Mouse (Mus musculus) cerebellum, postnatal 14 days (tissue): ENCODE measurements around the gene Rtl1.
A peak's percentile ranks its signal among the peaks of the same experiment; 100 is the strongest.

Source experiments
- DNase-seq, 2 experiments: peaks; one replicate each; pipeline ENCODE4 v3.0.0; 2021; ENCODE audit warnings: mixed read lengths in 2 of 2

Rtl1 gene

DNA sequence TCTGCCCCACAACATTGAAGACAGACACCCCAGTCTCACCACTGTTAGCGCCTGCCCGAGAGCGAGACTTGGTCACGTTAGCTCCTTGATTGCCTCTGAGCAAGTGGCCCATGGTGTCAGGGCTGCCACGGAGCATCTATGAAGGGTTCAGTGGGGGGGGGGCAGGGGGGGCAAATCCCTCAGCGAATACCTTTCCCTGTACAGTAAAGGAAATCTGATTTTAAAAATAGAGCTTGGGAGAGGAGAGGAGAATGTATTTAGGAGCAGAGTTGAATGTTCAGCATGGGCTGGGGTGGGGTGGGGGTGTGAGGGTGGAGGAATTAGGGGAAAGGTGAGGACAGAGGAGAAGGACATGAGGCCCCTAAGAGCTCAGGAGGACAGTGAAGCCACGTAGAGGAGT, at the start of gene Rtl1:
TSS of gene Rtl1 (minus strand) at position 101 of the 400 bp plus-strand sequence.
- no peak for DNase-seq

DNA sequence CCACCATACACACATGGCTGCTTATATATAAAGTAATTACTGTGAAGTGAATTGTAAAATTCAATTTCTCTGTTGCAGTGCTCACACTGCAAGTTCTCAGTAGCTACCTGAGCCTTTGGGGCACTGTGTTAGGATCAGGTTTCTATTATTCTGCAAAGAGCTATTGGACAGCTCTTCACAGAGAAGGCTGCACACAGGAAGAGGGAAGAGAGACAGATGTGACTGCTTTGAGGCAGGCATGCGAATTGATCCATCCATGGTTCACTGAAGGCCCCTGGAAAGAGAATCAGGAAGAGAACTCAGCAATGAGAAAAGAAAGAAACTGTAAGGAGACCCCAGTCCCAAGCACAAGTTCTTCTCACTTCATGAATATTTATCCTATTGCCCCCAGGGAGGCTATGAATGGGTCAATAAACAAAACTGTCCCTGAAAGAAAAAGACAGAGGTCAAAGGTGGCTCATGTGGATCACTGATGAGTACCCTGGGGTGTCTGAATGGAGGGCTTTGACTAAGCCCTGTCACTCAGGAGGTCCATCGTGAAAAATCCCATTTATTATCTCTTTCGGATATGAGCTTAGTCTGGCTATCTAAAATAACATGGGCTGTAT, 40.5 kb upstream of the Rtl1 start:
- DNase-seq, result no peak

DNA sequence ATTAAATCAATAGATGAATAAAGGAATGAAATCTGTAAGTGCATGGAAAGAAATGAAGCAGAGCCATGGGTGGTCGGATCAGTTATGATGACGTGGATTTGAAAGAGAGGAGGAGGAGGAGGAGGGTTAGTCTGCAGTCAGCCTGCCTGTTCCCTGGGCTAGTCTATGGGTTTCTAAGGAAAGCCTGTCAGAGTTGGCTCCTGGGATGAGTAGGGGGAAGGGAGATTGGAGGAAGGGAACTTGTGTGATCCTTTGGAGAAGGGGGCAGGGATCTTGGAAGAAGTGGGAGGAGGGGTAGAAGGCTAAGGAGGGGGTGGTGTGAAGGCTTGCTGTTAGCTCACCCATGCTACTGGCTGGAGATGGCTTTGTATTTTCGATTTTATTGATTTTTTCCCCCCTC, 31.9 kb upstream of the Rtl1 start:
- no peak for DNase-seq

DNA sequence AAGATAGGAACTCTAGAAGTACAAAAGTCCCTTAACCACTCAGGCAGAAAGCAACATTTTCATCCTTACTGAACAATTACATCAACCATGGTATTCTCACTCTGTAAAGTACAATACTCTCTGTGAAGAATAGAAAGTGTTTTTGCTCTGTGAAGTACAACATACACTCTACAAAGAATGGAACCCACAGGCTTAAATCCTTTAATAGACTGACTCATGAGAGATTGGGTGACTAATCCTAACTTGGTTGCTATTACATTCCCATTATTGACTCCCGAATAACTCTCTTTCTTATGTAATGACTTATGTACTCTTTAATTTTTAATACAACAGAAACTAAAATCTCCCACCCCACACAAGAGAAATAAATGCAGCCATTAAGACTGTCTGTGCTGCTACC, 28.8 kb upstream of the Rtl1 start:
- DNase-seq, result no peak

DNA sequence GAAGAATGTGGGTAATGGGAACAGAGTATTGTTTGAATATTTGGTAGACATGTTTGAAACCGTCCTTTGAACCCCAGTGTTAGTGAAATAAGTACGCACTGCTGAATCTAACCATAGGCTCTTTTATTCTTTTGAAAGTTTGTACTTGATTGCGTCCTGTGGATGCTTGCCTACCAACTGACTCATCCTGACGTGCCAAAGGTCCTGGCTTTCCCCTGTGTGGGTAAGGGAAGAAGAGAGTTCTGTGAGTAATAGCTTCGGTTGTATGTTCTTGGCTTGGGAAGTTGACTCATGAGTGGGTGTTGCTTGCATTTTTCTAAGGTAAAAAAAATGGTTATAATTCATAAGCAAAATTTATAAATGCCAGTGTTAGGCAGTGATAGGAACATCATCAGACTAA, 26.8 kb upstream of the Rtl1 start:
- DNase-seq, result no peak

DNA sequence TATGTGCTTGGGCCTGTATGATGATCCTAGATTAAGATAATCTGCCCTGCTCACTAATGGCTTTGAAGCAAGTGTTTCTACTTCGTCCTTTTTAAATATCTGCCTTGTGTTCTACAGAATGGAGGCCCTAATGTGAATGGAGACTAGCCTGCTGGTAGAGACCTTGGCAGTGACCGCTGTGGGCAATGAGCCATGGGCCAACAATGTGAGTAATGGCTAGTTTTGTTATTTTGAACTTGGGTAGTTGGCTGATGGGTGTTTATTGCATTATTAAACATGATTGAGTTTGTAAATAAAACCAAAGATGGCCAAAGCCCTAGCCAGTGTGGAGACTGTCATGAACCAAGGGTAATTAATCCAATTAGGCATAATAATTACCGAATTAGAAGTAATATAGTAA, 20.1 kb upstream of the Rtl1 start:
- peak; percentile 29 to 33 for DNase-seq

DNA sequence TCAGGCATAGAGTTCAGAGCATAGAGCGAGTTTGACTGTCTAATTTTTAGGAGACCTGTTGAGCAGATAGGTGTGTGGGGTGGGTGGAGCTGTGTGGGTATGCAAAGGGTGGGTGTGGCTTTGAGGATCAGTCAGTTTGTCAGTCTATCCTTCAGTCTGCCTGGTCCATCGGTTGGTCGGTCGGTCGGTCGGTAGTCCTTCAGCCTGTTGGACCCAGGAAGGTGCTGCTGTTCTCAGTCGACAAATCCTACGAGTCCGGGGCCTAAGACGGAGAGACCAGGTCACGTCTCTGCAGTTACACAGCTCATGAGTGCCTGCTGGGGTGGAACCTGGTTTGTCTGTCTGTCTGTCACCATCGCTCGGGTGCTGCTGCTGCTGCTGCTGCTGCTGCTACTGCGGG, 17.9 kb upstream of the Rtl1 start:
- DNase-seq, result no peak

DNA sequence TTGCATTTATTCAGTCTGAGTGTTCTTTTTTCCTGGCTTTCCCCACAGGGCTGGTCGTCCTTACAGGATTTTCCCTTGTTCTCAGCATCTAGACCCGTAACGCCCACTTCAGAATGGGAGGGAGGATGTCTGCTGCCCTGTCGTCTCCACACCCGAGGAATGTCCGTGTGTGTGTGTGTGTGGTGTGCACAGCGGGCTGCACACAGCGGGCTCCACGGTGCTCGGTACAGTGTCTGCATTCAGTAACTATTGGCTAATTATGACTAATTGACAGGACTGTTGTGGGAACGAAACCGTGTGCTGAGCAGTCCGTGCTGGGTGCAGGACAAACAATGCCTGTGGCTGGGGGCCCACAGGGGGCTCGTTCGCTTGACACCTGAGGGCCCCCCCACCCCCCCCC, 17.0 kb upstream of the Rtl1 start:
- DNase-seq, result no peak

DNA sequence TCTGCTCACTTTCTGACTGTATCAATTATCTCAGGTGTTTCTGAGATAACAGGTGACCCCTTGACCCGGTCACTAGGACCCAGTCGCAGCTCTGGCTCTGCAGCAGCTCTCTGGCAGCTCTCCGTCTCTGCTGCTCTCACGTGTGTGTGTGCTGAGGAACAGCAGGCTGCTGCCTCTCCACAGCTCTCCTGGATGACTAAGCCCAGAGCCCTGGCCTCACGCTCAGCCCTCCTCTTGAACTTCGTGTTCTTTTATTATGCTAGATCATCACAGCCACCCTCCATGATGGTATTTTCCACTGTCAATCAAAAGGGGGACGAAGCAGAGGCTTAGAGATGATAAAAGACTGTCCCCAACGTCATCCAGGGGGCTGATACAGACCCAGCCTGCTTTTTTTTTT, 15.2 kb upstream of the Rtl1 start:
- no peak for DNase-seq

DNA sequence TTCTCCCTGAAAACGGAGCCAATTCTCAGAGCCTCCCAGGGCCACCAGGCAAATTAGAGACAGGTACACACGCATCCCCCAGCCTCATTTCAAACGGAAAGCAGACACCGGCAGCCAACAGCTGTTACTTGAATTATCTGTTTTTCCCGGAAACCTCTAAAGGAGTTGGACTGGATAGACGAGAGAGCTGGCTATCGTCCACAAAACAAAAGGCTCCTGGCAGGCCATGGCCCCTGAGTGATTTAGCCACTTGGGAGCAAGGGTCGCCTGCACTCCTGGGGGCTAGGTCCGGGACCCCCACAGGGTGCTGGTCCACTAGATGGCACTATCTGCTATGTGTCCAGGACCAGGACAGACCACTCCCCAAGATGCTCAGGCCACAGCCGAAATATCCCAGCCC, 14.3 kb upstream of the Rtl1 start:
- DNase-seq, result no peak

DNA sequence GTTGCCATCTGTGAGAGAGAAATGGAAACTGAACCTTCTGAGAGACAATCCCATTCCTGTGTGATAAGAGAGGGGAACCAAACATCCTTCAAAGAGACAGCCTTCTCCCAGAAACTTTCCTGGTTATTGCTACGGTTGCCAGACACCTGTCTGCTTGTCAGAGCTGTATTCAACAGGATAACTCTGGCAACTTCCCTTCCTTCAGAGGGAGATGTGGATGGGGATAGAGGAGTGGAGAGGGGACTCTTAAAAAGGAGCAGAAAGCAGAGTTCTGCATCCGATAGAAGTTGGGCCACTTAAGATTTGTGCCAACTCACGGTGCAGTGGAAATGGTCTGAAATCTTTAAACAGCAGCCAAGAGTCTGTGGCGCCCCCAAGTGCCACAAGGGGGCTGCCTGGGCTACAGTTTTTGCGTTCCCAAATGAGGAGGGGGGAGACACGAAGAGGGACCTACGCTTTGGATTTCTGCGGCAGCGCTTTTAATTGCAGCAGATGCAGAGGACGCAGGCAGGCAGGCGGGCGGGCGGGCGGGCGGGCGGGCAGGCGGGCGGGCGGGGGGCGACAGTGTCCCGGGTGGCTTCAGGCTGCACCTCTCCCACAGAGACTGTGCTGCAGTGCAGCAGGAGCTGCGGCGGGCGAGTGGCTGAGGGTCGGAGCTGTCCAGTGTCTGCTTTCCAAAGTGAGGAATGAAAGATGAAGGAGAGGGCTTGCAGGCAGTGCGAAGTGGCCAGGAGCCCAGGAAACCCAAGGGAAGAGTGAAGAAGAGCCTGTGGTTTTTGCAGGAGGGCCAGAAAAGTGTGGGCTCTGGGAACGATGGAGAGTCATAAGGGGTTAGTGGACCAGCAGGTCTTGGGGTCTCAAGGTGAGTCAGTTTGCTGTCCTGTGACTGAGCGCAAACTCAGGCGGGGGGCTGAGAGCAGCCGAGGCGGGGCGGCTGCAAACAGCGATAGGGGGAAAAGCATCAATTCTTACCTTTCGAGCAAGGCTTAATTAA, 12.6 kb upstream of the Rtl1 start:
- DNase-seq, result no peak

DNA sequence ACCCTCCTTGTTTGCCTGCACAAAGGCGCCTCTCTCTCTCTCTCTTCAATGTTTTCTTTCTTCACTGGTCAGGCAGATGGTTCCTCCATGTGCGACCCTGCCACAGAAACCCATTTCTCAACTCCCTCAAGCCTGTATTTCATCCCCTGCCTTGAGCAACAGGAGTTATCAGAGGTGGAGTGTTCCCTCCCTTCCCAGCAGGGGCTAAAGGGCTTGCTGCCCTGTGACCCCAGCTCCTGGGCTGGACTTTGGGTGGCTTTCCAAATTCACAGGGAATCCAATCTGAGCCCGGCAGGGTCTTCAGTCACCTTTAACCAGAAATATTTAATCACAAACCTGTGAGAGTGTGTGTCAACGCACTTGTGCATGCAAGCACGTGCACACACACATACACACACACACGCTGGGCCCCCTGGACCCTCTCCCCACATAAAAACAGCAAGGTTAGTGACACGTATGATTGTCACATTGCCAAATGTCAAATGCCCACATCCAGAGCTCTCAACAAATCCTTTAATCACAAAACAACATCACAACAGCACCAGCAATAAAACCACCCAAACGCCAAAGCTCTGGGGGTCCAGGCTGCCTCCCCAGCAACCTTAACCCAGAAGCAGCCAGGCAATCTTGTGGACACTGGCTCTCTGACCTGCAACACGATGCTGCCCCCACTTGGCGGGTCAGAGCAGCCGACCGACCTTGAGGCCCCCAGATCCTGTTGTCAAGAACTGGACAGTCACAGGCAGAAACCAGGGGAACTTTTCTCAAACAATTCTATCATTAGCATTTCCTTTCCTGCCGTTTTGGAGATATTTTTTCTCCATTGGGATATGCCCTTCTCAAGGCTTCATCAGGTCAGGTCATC, 8.7 kb upstream of the Rtl1 start:
- peak; percentile 27 to 28 for DNase-seq

DNA sequence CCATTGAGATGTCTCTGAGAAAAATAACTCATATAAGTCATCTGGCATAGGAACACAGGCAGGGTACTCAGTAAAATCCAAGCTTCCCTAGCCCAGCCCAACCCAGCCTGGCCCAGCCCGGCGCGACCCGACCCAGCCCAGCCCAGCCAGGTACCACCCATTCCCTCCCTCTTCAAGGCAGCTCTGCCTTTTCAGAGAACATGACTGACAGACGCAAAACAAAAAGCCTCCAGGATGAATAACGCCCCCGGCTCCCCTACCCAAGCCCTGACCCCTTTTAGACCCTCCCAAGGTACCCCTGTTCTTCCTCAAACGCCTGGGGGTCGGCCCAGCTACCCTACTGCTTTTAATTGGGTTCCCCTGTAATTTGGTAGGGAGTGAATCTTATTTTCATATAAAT, 7.8 kb upstream of the Rtl1 start:
- no peak for DNase-seq

DNA sequence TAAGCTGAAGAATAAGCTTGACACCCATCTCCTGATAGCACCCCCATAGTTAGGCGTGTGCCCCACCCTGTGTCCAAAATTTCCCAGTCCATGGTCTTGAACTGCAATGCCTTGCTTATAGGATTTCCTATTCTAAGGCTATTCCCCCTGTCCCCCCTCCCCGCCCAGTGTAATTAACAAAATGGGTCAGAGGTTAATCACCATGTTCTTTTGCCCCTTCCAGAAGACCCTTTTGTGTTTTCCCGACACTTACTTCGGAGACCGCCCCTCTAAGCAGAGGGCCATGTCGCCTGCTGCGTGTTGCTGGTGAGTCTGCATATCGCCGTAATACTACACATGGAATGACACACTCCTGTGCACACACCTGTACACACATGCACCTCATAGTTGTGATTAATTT, 7.1 kb upstream of the Rtl1 start:
- DNase-seq, result no peak

DNA sequence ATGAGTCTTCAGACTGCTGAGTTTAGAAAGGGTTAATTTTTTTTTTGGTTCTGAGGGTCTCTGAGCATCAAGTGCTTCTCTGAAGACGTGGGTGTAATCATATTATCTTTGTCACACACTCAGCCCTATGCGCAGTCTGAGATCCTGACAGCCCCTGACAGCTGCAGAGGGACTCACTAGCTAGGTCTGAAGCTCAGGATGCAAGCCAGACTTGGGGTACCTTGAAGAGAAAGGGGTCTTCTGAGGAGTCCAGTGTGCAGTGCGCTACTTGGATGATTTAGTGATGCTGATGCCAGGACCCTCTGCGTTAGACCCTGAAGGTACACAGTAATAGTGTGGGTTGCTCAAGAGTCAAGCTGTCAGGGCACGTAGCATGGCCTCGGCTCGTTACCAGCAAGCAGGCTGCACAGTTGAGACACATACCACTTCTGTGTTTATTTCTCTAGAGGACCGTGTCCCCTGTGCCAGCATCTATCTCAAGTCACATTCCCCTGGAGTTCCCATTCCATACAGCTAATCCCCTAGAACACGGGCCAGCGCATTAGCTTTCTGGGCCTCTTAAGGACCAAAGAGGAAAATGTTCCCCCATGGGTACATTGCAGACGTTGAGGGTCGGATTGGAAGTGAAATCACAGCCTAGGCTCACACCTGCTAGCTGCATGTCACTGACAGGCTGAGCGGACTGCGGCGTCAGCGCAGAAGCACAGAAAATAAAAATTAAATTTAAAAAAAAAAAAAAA, 5.0 kb upstream of the Rtl1 start:
- DNase-seq, result no peak

DNA sequence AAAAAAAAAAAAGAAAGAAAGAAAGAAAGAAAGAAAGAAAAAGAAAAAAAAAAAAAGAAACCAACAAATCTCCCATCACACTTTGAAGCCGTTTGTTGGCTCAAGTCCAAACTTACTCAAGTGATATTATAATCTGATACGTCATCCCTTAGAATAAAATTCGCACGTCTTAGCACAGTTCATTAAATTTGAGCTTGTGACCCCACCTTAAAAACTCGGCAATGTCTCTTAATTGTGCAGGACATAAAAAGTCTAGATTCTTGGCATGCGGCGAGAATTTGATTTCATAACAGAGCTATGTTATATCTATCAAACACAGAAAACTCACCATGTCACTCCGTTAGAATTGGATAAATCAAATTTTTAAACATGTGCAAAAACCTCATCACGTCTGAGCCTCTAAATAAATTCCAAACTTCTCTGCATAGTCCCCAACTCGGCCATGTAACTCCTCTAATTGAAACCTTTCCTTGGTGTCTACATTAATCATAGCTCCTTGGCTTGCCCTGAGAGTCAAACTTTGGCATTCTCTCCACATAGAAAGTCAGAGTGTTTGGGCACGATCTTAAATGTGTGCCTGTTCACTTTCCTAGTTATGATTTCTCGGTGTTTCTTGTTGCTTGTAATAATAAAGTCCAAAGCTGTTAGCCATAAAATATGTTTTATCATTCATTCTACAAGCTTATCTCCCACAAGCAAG, 1.4 kb downstream of the Rtl1 start:
- DNase-seq, result no peak

DNA sequence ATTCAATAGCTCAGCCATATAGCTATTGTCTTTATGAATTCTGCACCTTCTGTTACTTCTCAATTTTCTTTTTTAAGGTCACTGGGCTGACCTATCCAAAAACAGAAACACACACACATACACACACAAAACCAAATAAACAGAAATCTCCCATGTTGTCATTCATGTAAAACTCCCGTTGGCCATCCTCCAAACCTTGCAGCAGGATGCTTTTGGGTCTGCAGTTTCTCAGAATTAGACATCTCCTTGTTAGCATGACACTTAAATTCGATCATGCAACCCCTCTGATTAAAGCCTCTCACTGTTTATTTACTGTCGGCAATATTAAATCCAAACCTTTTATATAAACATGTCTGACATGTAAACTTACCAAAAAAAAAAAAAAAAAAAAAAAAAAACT, 3.4 kb downstream of the Rtl1 start:
- DNase-seq, result peak; percentile 32 to 46

DNA sequence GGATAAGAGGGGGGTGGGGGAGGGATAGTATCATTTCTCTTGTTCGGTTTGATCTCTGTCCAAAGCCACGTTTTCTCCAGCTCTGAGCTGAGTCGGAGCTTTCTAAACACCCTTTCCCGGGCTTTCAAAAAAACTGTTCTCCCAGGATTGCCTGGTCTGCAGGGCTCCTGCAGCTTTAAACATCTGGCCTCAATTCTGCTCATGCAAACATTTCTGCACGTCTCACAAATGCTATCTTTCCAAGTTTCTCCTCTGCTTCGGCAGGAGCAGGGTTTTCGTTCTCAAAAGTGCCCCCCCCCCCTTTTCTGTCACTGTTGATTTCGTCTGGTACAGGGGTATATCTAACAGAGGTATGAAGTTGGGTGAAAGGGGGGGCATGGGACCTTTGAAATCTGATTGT, 3.9 kb downstream of the Rtl1 start:
- no peak for DNase-seq

DNA sequence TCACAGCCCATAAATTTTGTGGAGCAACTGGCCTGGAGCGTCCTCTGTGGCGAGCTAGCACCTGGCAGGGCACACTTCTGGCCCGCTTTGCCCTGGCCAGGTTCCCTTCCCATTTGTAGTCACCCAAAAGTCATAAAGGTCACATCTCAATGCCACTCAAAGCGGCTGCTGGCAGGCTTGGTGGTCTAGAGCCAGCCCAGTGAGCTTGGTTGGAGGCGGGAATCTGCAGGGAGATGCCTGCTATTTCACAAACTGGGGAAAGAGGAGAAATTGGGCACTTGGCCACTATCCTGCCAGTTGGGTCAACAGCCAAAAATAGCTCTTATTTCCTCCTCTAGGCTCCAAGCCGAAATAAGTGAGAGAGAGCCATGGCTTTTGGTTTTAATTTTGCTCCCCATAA, 4.4 kb downstream of the Rtl1 start:
- DNase-seq, result peak; percentile 71 to 79

DNA sequence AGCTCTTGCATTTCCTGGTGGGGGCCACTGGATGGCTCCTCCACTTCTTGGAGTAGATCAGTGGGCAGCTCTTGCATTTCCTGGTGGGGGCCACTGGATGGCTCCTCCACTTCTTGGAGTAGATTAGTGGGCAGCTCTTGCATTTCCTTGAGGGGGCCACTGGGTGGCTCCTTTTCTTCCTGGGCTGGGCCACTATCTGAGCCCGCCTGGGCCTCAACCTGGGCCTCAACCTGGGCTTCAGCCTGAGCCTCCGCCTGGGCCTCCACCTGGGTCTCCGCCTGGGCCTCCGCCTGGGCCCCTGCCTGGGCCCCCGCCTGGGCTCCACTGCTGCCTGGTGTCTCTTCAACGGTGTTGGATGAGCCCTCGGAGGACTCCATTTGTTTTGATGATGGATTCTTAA, 5.2 kb downstream of the Rtl1 start:
- DNase-seq, result no peak

DNA sequence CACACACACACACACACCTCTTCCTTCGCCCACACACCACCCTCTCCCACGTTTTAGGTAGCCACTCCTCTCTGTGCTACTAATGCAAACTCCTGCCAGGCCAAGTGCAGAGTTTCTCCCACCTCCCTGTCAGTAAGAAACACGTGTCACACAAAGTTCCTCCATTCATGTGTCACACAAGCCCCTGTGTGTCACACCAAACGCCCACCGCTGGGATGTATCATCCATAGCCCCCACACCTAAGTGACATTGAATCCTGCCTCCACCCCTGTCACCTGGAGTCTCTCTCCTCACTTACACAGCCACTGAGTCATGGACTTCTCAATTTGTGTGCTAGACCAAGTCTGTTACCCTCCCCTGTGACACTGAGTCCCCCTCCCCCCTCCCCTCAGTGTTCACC, 17.9 kb downstream of the Rtl1 start:
- no peak for DNase-seq

DNA sequence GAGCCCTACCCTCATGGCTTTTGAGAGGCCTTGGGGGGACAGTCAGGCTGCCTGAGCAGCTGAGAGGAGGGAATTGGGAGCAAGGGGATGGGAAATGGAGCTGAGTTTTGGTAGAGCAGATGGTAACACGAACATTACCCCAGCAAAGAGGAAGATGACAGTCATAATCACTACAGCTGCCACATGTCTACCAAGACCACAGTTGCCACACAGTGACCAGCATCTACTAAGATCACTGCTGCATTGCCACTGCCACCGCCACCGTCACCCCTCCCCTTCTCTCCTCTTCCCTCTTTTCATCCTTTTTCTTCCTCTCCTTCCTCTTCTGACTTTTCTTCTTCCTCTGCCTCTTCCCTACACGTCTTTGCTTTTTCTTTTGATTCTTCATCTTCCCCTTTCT, 27.9 kb downstream of the Rtl1 start:
- no peak for DNase-seq
